Comparison of ENCODE assay signal across 8 mouse cellular contexts in genomic region chr11:105180471-105181091, GRCm38 (mm10). TPM values are rescaled to one million over a fixed set of nuclear protein-coding genes. Genes with fewer than 3 reads are reported as not detected.
DNase-seq lines count a peak whose midpoint lies in the region; ATAC-seq lines count a peak whose summit lies in the region.

No protein-coding gene starts in this region.

- peak; percentile 33 to 49 for DNase-seq in adrenal gland, postnatal 36 days
- DNase-seq in heart, embryonic 10.5 days (ENCODE audit: low spot score): peak; percentile 82
- DNase-seq in neural tube, embryonic 10.5 days (ENCODE audit: extremely low spot score, low spot score): peak; percentile 61
- peak; percentile 65 for DNase-seq in testis, postnatal 10 days (ENCODE audit: low spot score)

- H3K27ac ChIP-seq in embryonic facial prominence, embryonic 15.5 days (replicated peaks): peak overlapping the region; percentile 95
- peak overlapping the region; percentile 98 for H3K27ac ChIP-seq in heart, embryonic 10.5 days
- H3K27ac ChIP-seq in kidney, embryonic 14.5 days (ENCODE audit: low read depth, low read length): peak overlapping the region; percentile 97
- H3K27ac ChIP-seq in liver, embryonic 15.5 days (replicated peaks): peak overlapping the region; percentile 95

- WGBS in embryonic facial prominence, embryonic 15.5 days: under 1% methylated on average over 35 of the region's 35 CpGs
- WGBS in heart, embryonic 10.5 days: under 1% methylated on average over 35 of the region's 35 CpGs
- under 1% methylated on average over 32 of the region's 35 CpGs for WGBS in kidney, embryonic 14.5 days
- WGBS in liver, embryonic 15.5 days (ENCODE audit: insufficient replicate concordance): under 1% methylated on average over 35 of the region's 35 CpGs

- peak; percentile 29 for ATAC-seq in CD4-positive, CD25-positive, alpha-beta regulatory T cell, adult 4 months
- peak; percentile 6; the same call in 1 of the 2 replicates for ATAC-seq in embryonic facial prominence, embryonic 15.5 days (ENCODE audit: insufficient number of reproducible peaks, low FRiP score, low TSS enrichment, low read depth)
- no peak; the same call in none of the 2 replicates for ATAC-seq in kidney, embryonic 14.5 days (ENCODE audit: low FRiP score, low TSS enrichment)
- ATAC-seq in liver, embryonic 15.5 days (ENCODE audit: insufficient read depth): peak; percentile 27

- H3K4me1 ChIP-seq in embryonic facial prominence, embryonic 15.5 days: peaks cover 17% of the 10 kb centered on the region
- H3K4me1 ChIP-seq in heart, embryonic 10.5 days: peaks cover 19% of the 10 kb centered on the region
- H3K4me1 ChIP-seq in kidney, embryonic 14.5 days (ENCODE audit: control insufficient read depth, insufficient read depth, low read length): peaks cover 11% of the 10 kb centered on the region; the same call in 1 of the 2 replicates
- H3K4me1 ChIP-seq in liver, embryonic 15.5 days (replicated peaks): peaks cover 43% of the 10 kb centered on the region

- peak overlapping the region; percentile 76 for H3K4me2 ChIP-seq in embryonic facial prominence, embryonic 15.5 days (replicated peaks)
- H3K4me2 ChIP-seq in kidney, embryonic 14.5 days (replicated peaks; ENCODE audit: low read depth, low read length): peak overlapping the region; percentile 86
- H3K4me2 ChIP-seq in liver, embryonic 15.5 days: peak overlapping the region; percentile 87

- no peaks in the 10 kb centered on the region for H3K27me3 ChIP-seq in embryonic facial prominence, embryonic 15.5 days
- H3K27me3 ChIP-seq in heart, embryonic 10.5 days (ENCODE audit: insufficient read depth, poor library complexity, severe bottlenecking): no peaks in the 10 kb centered on the region
- no peaks in the 10 kb centered on the region for H3K27me3 ChIP-seq in kidney, embryonic 14.5 days (ENCODE audit: control insufficient read depth, insufficient read depth, low read length)
- H3K27me3 ChIP-seq in liver, embryonic 15.5 days: no peaks in the 10 kb centered on the region

- peak overlapping the region; percentile 68 for H3K4me3 ChIP-seq in embryonic facial prominence, embryonic 15.5 days (replicated peaks)
- peak overlapping the region; percentile 92 for H3K4me3 ChIP-seq in heart, embryonic 10.5 days
- peak overlapping the region; percentile 61 for H3K4me3 ChIP-seq in kidney, embryonic 14.5 days (ENCODE audit: low read length)
- H3K4me3 ChIP-seq in liver, embryonic 15.5 days (replicated peaks): peak overlapping the region; percentile 97

- peaks cover 19% of the 10 kb centered on the region for H3K36me3 ChIP-seq in embryonic facial prominence, embryonic 15.5 days
- H3K36me3 ChIP-seq in heart, embryonic 10.5 days: peaks cover 23% of the 10 kb centered on the region
- H3K36me3 ChIP-seq in kidney, embryonic 14.5 days (ENCODE audit: control insufficient read depth, insufficient read depth, low read length): peaks cover 14% of the 10 kb centered on the region
- H3K36me3 ChIP-seq in liver, embryonic 15.5 days (replicated peaks): peaks cover 17% of the 10 kb centered on the region

- peak overlapping the region; percentile 92 for H3K9ac ChIP-seq in embryonic facial prominence, embryonic 15.5 days
- peak overlapping the region; percentile 95 for H3K9ac ChIP-seq in kidney, embryonic 14.5 days (ENCODE audit: low read depth, low read length)
- peak overlapping the region; percentile 99 for H3K9ac ChIP-seq in liver, embryonic 15.5 days

- H3K9me3 ChIP-seq in embryonic facial prominence, embryonic 15.5 days (replicated peaks): no peaks in the 10 kb centered on the region
- H3K9me3 ChIP-seq in heart, embryonic 10.5 days: no peaks in the 10 kb centered on the region
- H3K9me3 ChIP-seq in kidney, embryonic 14.5 days (ENCODE audit: control insufficient read depth, low read length): no peaks in the 10 kb centered on the region
- no peaks in the 10 kb centered on the region for H3K9me3 ChIP-seq in liver, embryonic 15.5 days (replicated peaks)

RNA-seq across cellular contexts. Expression of gene Tlk2, which starts 2.0 kb away (rescaled TPM):
- polyA plus RNA-seq in CD4-positive, CD25-positive, alpha-beta regulatory T cell, adult 4 months (2017; shearing (Covaris generic)): 10 to 100 TPM; 12.6 to 24.4 TPM
- total RNA-seq in adrenal gland, postnatal 36 days (2021): 10 to 100 TPM; 50.9 to 51.9 TPM
- polyA plus RNA-seq in embryonic facial prominence, embryonic 15.5 days (2015; fragmentation: Nextera tagmentation; extraction: Ambion mirVana): 17.7 and 19.1 TPM in 2 replicates
- 14.7 and 18.3 TPM in 2 replicates for polyA plus RNA-seq in heart, embryonic 10.5 days (2016; fragmentation: Nextera tagmentation; extraction: Ambion mirVana)
- polyA plus RNA-seq in kidney, embryonic 14.5 days (2014; fragmentation: Nextera tagmentation; extraction: Ambion mirVana): 27.5 and 30.8 TPM in 2 replicates
- polyA plus RNA-seq in liver, embryonic 15.5 days (2015; fragmentation: Nextera tagmentation; extraction: Ambion mirVana): 7.0 and 7.3 TPM in 2 replicates

RNA-seq across cellular contexts. Expression of gene Gm10842, which starts 33.9 kb away (rescaled TPM):
- polyA plus RNA-seq in CD4-positive, CD25-positive, alpha-beta regulatory T cell, adult 4 months (2017; shearing (Covaris generic)): not detected
- total RNA-seq in adrenal gland, postnatal 36 days (2021): not detected
- polyA plus RNA-seq in embryonic facial prominence, embryonic 15.5 days (2015; fragmentation: Nextera tagmentation; extraction: Ambion mirVana): not detected in 2 replicates
- polyA plus RNA-seq in heart, embryonic 10.5 days (2016; fragmentation: Nextera tagmentation; extraction: Ambion mirVana): not detected in 2 replicates
- not detected in 2 replicates for polyA plus RNA-seq in kidney, embryonic 14.5 days (2014; fragmentation: Nextera tagmentation; extraction: Ambion mirVana)
- not detected in 2 replicates for polyA plus RNA-seq in liver, embryonic 15.5 days (2015; fragmentation: Nextera tagmentation; extraction: Ambion mirVana)

RNA-seq across cellular contexts. Expression of gene Mettl2, which starts 54.4 kb away (rescaled TPM):
- polyA plus RNA-seq in CD4-positive, CD25-positive, alpha-beta regulatory T cell, adult 4 months (2017; shearing (Covaris generic)): 10 to 100 TPM; 17.6 to 20.1 TPM
- total RNA-seq in adrenal gland, postnatal 36 days (2021): 10 to 100 TPM; 23.1 to 24.2 TPM
- polyA plus RNA-seq in embryonic facial prominence, embryonic 15.5 days (2015; fragmentation: Nextera tagmentation; extraction: Ambion mirVana): 35.1 and 38.2 TPM in 2 replicates
- 30.8 and 42.5 TPM in 2 replicates for polyA plus RNA-seq in heart, embryonic 10.5 days (2016; fragmentation: Nextera tagmentation; extraction: Ambion mirVana)
- 45.4 and 52.3 TPM in 2 replicates for polyA plus RNA-seq in kidney, embryonic 14.5 days (2014; fragmentation: Nextera tagmentation; extraction: Ambion mirVana)
- polyA plus RNA-seq in liver, embryonic 15.5 days (2015; fragmentation: Nextera tagmentation; extraction: Ambion mirVana): 15.1 and 15.6 TPM in 2 replicates
